Mouse (Mus musculus) CD8-positive naive resting alpha-beta T cell, adult 2 months (primary cell): Measurements from ENCODE around the gene Cd2.

Source experiments
- DNase-seq, 2 experiments: peaks; one replicate each; pipeline ENCODE4 v3.0.0; 2022; ENCODE audit warnings: low read depth in 2 of 2, low spot score in 2 of 2

The Cd2 gene

DNA sequence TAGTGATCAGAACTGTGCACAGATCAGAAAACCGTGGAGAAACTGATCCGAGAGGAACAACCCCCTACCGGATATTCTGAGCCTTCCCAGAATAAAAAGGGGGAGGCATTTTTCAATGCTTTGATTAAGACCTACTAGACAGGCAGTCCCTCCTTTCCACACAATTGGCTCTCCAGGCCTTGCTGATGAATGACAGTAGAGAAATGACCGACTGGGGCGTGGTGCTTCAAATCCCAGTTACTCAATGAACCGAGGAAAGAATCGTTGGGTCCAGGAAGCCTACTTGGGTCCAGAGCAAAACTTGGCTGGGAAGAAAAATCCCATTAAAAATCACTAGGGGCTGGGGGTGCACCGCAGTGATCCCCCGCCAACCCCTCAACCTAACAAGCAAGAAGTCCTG, 57.5 kb downstream of the Cd2 start:
- no peak for DNase-seq

DNA sequence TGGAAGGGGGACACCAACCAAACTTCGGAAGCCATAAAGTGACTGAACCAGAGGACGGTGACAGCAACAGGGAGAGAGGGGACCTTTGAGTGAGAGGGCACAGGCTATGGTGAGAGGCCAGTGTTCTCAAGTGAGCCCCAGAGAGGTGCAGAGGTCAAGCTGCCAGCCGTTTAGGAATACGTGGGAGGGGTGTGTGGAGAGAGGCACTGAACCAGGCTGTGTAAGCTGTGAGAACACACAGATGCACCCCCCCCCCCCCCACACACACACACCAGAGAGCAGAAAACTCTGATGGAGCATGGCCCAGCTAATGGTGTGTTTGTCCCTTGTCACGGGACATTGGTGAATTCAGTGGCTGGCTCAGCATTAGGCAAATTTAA, 58.2 kb downstream of the Cd2 start:
- no peak for DNase-seq

DNA sequence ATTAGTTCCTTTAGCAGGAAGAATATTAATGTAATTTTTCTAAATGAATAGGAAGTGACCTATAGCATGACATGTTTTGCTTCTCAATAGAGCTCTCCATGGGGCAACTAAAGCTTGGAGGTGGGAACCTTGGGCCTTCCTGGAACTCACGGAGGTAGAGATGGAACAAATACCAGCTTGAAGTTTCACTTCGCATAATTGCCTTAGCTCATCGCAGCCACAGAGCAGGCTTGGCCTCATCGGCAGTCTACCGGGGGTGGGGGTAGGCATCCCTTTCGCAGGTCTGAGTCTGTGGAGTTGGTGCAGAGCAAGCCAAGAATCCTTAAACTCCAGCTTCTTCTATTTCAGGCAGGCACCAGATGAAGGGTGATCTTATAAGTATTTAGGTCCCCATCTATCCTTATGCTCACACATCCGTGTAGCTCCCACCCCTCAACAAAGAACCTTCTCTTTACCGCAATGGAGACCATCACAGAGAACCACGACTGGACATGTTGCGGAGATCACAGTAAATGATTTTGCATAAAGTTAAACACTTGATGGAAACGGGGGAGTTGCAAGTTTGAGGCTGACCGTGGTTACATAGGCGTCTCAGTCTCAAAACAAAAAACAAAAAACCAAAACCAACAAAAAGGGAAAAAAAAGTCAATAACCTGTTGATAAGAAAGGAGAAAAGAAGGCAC, 58.7 kb downstream of the Cd2 start:
- no peak for DNase-seq

DNA sequence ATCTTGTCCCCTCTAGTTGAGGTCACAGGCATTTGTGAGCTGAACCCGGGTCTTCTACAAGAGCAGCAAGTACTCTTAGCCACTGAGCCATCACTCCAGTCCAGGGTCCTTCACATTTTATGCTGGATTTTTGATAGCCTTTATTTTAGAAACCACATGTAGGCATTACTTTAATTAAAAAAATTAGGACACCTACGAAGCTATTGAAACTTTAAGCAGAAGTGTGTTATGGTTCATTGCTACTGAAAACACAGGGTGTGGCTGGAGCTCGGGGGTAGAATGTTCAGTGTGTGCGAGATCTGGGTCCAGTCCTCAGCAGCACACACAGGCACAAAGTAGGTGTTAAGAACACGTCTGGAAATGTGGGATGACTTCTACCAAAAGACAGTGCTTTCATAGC, 59.7 kb downstream of the Cd2 start:
- no peak for DNase-seq
